Mouse (Mus musculus) liver, adult 2 months (tissue): ENCODE data around the gene Mboat1.

Source experiments
- CTCF ChIP-seq: fragments of 200-500 bp; IDR thresholded peaks from 2 replicates; pipeline ENCODE4 v1.5.1; 2011; ENCODE audit warnings: low read depth, low read length, control low read depth
- POLR2A ChIP-seq: fragments of 200-500 bp; IDR thresholded peaks from 2 replicates; pipeline ENCODE4 v1.6.1; 2011; ENCODE audit warnings: low read length, control low read depth; ENCODE audit not compliant: insufficient read depth; ENCODE audit errors: extremely low read depth

GRCm38 (mm10) chr13:30093086-30093485 lies 43.2 kb upstream of the Mboat1 start:
- TF ChIP-seq POLR2A (no peak), CTCF (peak; percentile 47)
